Mouse (Mus musculus) E14TG2a.4 (cell line): Measurements from ENCODE around the gene Snph.

Experiments
- CTCF ChIP-seq: conservative IDR thresholded peaks from 2 replicates; pipeline ENCODE4 v1.5.1; 2014; ENCODE audit warnings: low read length
- NANOG ChIP-seq: IDR thresholded peaks from 2 replicates; pipeline ENCODE4 v1.6.1; 2014; ENCODE audit warnings: borderline replicate concordance, low read length, mixed read lengths
- POU5F1 ChIP-seq: IDR thresholded peaks from 2 replicates; pipeline ENCODE4 v1.6.1; 2014; ENCODE audit warnings: low read length, borderline replicate concordance

- TF ChIP-seq CTCF (no peak), NANOG (no peak), POU5F1 (no peak)
These were observed 53.2 kb downstream of the Snph start for GRCm38 (mm10) chr2:151579183-151579582.
